Mouse (Mus musculus): ENCODE results near the gene Cacna1c.

Gene Cacna1c

GRCm38 (mm10) chr6:119196382-119197305 is at the start of gene Cacna1c:
Gene Cacna1c (minus strand): TSS chr6:119196418.
- DNase-seq, result peak; percentile 67

DNA sequence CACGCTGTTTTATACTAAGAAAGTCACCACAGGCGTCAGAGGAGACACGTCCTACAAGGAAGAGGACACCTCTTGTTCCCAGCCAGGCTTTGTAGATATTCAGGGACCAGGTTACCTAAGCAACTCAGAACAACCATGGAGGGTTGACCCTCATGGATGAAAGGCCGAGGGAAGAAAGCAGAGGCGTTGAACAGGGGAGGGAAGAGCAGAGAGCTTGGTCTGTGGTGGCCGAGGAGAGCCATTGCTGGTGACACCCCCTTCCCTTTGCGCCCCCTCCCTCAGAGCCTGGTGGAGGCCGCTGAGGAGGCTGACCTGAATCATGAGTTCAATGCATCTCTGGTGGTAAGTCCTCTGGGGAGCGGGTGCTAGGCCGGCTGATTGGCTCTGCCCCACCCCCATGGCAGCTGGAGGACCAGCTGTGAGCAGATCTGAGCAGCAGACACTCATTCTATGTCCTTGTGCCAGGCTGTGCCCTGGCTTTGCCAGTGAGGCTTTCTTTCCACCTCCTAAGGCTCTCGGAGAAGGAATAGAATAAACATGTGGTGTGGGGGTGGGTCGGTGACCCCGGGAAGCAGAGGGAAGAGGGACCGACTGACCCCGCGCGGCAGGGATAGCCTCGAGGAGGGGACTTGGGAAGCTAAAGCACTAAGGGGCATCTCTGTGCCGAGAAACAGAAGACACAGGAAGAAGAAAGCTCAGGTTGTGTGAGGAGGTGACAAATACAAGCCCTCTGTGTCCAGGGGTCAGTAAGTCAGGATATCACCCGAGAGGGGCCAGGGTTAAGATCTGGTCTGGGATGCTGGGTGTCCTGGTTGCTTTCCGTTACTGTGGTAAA is 44.9 kb upstream of the Cacna1c start:
- DNase-seq, result no peak

DNA sequence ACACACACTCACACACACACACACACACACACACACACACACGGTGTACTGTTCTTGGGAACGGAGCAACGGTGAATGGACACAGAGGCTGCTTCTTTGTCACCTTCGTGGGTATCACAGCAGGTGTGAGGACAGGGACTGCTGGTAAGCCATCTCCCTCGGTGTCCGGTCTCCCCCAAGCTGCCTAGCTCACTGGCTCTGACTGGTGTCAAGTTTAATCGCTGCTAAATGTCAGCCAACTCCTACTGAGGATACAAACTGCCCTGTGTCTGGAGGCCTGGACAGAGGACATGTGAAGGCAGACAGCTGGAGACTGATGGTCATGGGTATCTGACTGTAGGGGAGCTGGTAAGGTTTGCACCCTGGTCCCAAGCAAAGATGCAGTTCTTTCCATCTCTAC is 44.0 kb upstream of the Cacna1c start:
- DNase-seq, result no peak

GRCm38 (mm10) chr6:119239341-119240005 is 43.3 kb upstream of the Cacna1c start:
- DNase-seq, result no peak

DNA sequence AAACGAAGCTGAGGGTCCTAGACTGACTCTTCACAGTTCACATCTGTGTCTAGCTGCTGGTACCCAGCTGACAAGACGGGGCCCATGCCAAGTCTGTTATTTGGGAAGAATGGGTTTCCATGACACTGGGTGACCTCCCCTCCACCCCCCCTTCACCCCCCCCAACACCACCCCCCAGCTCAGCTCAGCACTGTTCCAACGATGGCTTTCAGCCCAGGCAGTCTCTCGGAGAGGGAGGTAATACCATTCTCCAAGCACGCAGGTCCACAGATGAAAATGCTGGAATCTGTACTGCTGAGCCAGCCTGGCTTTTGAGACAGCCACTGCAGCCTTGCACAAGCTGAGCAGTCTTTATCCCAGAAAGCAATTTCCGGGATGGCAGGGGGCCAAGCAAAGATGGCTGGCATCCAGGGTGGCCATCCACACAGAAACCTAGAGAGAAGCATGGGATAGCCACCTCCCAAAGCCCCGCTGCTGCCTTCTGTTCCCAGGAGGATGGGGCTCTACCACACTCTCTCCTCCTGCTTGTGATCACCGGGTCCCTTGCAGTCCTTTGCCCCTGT is 41.3 kb upstream of the Cacna1c start:
- peak; percentile 86 for DNase-seq

GRCm38 (mm10) chr6:119236241-119236640 is 40.0 kb upstream of the Cacna1c start, which contains the start of gene Cacna2d4:
Gene Cacna2d4 (plus strand): TSS chr6:119236526.
- DNase-seq, result no peak

DNA sequence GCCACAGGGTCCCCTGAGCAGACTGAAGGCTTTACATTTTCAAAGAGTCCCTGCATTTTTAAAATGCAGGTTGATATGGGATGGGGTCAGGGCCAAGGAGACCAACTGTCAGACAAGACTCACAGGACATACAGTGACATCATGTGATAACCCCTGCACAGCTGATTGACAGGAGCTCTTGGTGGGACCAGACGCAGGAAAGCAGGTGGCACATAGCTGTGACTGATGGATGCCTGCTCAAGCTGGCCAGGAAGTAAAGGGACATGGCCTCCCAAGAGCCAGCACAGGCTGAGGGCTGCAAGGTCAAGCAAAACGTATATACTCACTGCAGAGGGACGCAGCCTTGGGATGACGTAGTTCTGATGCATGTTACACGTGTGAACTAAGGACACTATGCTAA is 39.2 kb upstream of the Cacna1c start:
- no peak for DNase-seq

- DNase-seq, result peak; percentile 37
These were observed 36.8 kb upstream of the Cacna1c start for GRCm38 (mm10) chr6:119233066-119233465.

GRCm38 (mm10) chr6:119228861-119229603 is 32.8 kb upstream of the Cacna1c start:
- DNase-seq, result no peak

DNA sequence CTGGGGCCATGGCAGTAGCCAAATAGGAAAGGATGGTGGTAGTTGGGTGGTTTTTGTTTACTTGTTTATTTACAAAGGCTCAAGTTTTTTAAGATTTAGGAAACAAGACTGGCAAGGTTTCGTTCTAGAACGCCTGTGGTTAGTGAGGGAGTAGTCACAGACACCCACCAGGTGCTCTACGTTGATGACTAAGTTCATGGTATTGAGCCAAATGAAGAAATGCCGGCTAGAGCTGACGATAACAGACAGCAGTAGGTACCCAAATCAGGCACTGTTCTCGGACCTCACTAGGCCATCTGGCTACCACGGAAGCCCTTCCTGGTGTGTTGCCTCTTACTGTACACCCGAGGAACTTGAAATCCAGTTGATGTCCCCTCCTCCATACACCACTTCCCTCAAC is 30.8 kb upstream of the Cacna1c start:
- DNase-seq, result no peak

- DNase-seq, result no peak
These were observed 29.5 kb upstream of the Cacna1c start for GRCm38 (mm10) chr6:119225731-119226130.

GRCm38 (mm10) chr6:119225226-119225625 is 29.0 kb upstream of the Cacna1c start:
- no peak for DNase-seq

DNA sequence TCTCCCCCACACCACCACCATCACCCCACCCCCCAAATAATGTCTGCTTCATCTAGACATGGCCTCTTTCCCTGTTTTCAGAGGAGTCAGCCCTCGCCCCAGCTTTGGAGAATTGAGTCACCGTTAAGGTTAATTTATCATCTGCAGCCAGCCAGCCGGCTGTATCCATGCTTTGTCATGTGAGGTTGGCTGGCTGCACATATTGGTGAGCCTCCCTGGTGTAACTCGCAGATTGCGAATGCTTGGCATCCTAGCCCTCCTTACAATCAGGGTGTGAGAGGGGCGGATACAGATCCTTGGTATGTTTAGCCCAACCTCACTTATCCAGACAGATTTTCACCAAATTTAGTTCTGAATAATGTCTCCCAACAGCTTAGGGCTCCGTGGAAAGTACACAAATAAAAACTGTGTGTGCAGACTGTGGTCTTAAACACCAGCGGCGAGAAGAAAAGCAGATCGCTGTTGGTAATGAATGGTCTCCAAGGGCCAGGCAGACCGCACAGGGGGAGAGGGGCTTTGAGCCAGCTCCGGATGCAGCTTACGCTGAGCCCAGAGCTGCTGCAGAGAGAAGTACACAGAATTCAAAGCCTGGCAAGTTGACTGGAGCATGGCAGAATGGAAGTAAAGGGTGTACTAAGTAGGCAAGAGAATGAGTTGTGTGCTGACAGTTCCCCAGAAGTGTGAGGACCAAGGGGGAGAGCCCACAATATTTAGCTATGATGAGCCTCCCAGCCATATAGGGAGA is 28.4 kb upstream of the Cacna1c start:
- no peak for DNase-seq

- peak; percentile 68 for DNase-seq
These were observed 24.1 kb upstream of the Cacna1c start for GRCm38 (mm10) chr6:119220297-119220696.

DNA sequence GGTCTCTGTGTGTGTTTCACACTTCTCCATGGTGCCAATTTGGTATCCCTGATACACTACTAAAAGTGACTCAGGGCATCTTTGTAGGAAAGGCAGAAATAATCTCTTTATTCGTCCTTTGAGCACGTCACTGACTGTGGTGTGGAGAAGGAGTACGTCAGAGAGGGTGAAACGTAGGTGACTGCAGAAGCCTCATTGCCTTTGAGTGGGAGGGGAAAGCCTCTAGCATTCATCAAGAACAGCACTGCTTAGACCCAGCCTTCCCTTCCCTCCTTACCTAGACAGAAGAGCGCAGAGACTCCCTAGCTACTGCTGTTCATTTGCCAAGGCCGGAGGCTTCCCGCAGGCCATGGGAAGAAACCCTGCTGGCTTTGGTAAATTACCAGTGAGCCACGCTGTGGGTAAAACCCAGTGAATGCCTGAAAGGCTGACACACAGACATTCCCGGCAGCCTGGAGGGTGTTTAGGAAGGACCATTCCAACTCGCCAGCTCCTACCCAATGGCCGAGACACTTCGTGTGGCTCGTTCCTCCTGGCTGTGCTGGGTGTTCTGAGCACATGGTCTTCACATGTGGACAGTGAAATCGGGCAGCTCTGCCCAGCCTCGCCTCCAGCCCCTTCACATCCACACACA is 23.1 kb upstream of the Cacna1c start:
- no peak for DNase-seq

GRCm38 (mm10) chr6:119218591-119218990 is 22.4 kb upstream of the Cacna1c start:
- DNase-seq, result no peak

DNA sequence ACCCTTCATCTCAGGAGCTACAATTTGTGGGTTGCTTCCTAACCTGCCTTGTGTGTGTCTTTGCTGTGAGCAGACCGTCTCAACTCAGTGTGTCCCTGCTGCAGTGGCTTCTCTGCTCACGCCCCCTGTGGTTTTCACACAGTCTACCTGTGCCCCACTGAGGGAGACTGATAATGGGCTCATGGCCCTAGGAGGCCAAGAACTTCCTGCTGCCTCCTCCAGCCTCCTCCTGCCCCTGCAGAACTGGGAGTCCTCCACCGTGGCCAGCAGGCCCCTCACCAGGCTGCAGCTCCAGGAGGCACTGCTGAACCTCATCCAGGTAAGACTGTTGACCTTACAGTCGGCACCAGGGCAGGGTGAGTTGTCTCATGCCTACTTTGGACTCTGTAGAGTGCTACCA is 21.4 kb upstream of the Cacna1c start:
- no peak for DNase-seq

DNA sequence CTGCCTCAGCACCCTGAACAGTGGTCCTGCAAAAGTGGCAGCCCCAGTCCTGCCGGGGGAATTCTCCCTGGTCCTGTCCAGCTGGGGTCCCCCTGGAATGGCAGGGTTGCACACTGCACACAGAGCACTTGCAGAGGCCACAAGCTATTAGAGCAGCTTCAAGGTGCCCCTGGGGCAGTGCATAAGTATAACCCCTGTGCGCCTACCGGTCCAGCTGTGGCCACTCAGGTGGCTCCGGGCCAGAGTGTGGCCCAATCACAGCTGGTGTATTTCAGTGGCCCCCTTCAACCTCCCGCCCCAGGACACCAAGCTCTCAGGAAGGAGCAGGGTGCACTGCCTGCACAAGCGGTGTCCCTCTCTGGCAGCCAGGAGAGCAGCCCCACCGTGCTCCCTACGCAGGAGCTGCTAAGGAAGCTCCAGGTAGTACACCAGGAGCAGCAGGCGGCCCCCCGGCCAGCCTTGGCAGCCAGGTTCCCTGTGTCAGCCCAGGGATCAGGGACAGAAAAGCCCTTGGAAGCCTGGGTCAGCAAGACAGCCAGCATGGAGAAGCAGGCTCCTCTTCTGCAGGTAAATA is 18.9 kb upstream of the Cacna1c start:
- DNase-seq, result no peak

DNA sequence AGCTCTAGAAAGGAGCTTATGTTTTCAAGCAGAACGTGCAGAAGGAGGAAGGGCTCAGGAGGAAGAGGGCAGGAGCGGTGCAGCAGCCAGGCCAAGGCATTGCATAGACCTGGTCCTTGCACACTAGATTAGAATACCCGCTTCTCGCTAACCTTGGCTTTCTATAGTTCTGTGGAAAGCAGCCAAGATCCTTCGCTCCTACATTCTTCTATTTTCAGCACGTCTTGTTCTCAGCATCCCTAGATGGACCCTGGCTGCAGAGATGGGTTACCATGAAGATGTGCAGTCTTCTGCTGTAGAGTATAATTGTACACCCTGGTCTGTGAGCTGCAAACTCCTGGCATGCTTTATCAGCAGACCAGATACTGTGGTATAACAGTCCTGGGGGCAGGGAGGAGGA is 18.0 kb upstream of the Cacna1c start:
- no peak for DNase-seq

- DNase-seq, result no peak
These were observed 17.2 kb upstream of the Cacna1c start for GRCm38 (mm10) chr6:119213375-119213774.
